Mouse (Mus musculus): ENCODE measurements around the gene Lgsn.

DNA sequence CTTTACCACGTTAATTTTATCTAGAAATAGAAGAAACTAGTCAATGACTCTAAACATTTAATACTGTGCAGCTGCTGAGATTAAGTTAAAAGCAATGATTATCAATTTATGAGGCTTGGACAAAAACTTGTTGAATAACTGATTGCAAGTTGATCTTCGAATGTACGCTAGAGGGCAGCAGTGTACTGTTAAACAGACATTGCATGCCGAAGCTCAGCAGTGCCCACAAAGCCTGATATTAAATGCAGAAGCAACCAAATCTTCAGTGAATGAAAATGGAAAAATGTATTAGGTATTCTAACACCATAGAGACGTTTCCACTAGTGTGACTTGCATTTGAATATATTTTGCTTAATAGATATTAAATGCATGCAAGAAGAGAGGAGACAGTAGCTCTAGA is 33.9 kb downstream of the Lgsn start:
- TF ChIP-seq POLR2A (IDR thresholded peaks at IDR 0.05; ENCODE audit: low read depth, low read length): no peak
- TF ChIP-seq CTCF (conservative IDR thresholded peaks at IDR 0.05; ENCODE audit: insufficient read depth, insufficient read length, low read depth, low read length): peak; percentile 67
